Comparison of ENCODE assay signal across 13 mouse cellular contexts in the genomic region with DNA sequence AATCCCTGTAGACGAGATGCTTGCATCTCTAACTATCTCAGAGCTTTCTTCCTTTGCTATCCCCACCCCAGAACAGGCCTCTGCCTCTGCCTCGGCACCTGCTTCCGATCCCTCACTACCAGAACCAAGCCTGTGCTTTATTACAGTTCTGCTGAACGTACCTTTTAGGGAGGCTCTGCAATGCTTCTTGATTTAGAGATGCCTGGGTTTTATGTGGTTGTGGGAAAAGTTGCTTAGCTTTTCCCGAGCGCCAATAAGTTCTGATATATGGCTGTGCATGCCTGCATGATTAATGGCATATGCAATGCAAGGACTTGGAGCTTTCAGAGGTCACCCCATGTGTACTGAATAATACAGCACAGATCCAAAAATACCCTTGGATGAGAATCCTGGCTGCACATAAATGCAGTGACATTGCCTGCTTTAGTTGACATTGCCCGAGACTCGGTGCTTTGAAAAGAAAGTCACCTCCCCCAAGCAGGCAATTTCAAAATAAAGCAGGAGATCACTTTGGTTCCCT.
A peak's percentile ranks its signal among the peaks of the same experiment; 100 is the strongest.
DNase-seq lines count a peak whose midpoint lies in the region; ATAC-seq lines count a peak whose summit lies in the region.
"Had no signal": no experiment of that assay in that cellular context is flagged by ENCODE, and none has a peak within 500 bp of the region (broad histone marks: within the 10 kb centered on the region; RNA-seq: fewer than 3 reads in every experiment).

No protein-coding gene starts in this region.

- WGBS in heart, embryonic 10.5 days: 76% methylated on average over 8 of the region's 8 CpGs
- WGBS in forebrain, embryonic 12.5 days: 37% methylated on average over 8 of the region's 8 CpGs
- WGBS in hindbrain, embryonic 13.5 days: 32% methylated on average over 8 of the region's 8 CpGs
- 25% methylated on average over 8 of the region's 8 CpGs for WGBS in midbrain, embryonic 16.5 days

- no peak overlapping the region for H3K27ac ChIP-seq in heart, embryonic 10.5 days
- peak overlapping the region; percentile 69 for H3K27ac ChIP-seq in forebrain, embryonic 12.5 days
- H3K27ac ChIP-seq in hindbrain, embryonic 13.5 days: peak overlapping the region; percentile 63
- H3K27ac ChIP-seq in midbrain, embryonic 16.5 days (ENCODE audit: low read length): peak overlapping the region; percentile 74
- H3K27ac ChIP-seq: limb, embryonic 15.5 days; lung, embryonic 15.5 days had no signal

- H3K4me3 ChIP-seq in heart, embryonic 10.5 days: no peak overlapping the region
- no peak overlapping the region for H3K4me3 ChIP-seq in forebrain, embryonic 12.5 days (replicated peaks)
- H3K4me3 ChIP-seq in hindbrain, embryonic 13.5 days: no peak overlapping the region
- no peak overlapping the region for H3K4me3 ChIP-seq in midbrain, embryonic 16.5 days (ENCODE audit: low read depth, low read length)
- H3K4me3 ChIP-seq: limb, embryonic 15.5 days; lung, embryonic 15.5 days had no signal

- peak; percentile 41 for ATAC-seq in forebrain, embryonic 12.5 days (ENCODE audit: low FRiP score)
- 0 out of 2 replicates have a peak, but pooled peaks have one; percentile 17 for ATAC-seq in hindbrain, embryonic 13.5 days (ENCODE audit: low FRiP score)
- peak; percentile 25; the same call in 1 of the 2 replicates for ATAC-seq in midbrain, embryonic 16.5 days

- no peak overlapping the region for H3K9ac ChIP-seq in forebrain, embryonic 12.5 days
- no peak overlapping the region for H3K9ac ChIP-seq in hindbrain, embryonic 13.5 days
- H3K9ac ChIP-seq in midbrain, embryonic 16.5 days (ENCODE audit: low read depth, low read length): no peak overlapping the region
- H3K9ac ChIP-seq: limb, embryonic 15.5 days; lung, embryonic 15.5 days had no signal

- no peaks in the 10 kb centered on the region for H3K9me3 ChIP-seq in heart, embryonic 10.5 days
- H3K9me3 ChIP-seq in forebrain, embryonic 12.5 days: no peaks in the 10 kb centered on the region
- H3K9me3 ChIP-seq in hindbrain, embryonic 13.5 days: no peaks in the 10 kb centered on the region
- H3K9me3 ChIP-seq in midbrain, embryonic 16.5 days (replicated peaks; ENCODE audit: control insufficient read depth, low read length, poor library complexity, severe bottlenecking): no peaks in the 10 kb centered on the region
- H3K9me3 ChIP-seq: limb, embryonic 15.5 days; lung, embryonic 15.5 days had no signal

- peak; percentile 4 to 21 for DNase-seq in heart, adult 9 months (ENCODE audit: low spot score in 2 of 2)
- DNase-seq in heart, embryonic 10.5 days (ENCODE audit: low spot score): no peak
- DNase-seq in spleen, postnatal 36 days (ENCODE audit: low spot score in 2 of 2): no peak
- no peak for DNase-seq in right cerebral cortex, adult 2 months (ENCODE audit: low spot score in 2 of 2)
- no peak for DNase-seq in layer of hippocampus, adult 8-10 months (ENCODE audit: low spot score in 2 of 2)
- DNase-seq: cerebellum, adult 2 months; heart, postnatal 36 days; right cerebral cortex, postnatal 25 days had no signal

- H3K4me2 ChIP-seq in forebrain, embryonic 12.5 days: peak overlapping the region; percentile 15; the same call in 1 of the 2 replicates
- H3K4me2 ChIP-seq in hindbrain, embryonic 13.5 days: no peak overlapping the region
- H3K4me2 ChIP-seq in midbrain, embryonic 16.5 days (ENCODE audit: low read length): no peak overlapping the region
- H3K4me2 ChIP-seq: limb, embryonic 15.5 days; lung, embryonic 15.5 days had no signal

- no peaks in the 10 kb centered on the region for H3K27me3 ChIP-seq in heart, embryonic 10.5 days (ENCODE audit: insufficient read depth, poor library complexity, severe bottlenecking)
- peaks cover 6% of the 10 kb centered on the region; the same call in 1 of the 2 replicates for H3K27me3 ChIP-seq in forebrain, embryonic 12.5 days
- H3K27me3 ChIP-seq in hindbrain, embryonic 13.5 days: no peaks in the 10 kb centered on the region
- no peaks in the 10 kb centered on the region for H3K27me3 ChIP-seq in midbrain, embryonic 16.5 days (ENCODE audit: control insufficient read depth, insufficient read depth, low read depth, low read length)
- H3K27me3 ChIP-seq: limb, embryonic 15.5 days; lung, embryonic 15.5 days had no signal

- H3K4me1 ChIP-seq in heart, embryonic 10.5 days: no peaks in the 10 kb centered on the region
- peaks cover 38% of the 10 kb centered on the region for H3K4me1 ChIP-seq in forebrain, embryonic 12.5 days
- peaks cover 28% of the 10 kb centered on the region for H3K4me1 ChIP-seq in hindbrain, embryonic 13.5 days (replicated peaks)
- H3K4me1 ChIP-seq in midbrain, embryonic 16.5 days (ENCODE audit: control insufficient read depth, insufficient read depth, low read length): peaks cover 20% of the 10 kb centered on the region
- H3K4me1 ChIP-seq: lung, embryonic 15.5 days had no signal

- no peaks in the 10 kb centered on the region for H3K36me3 ChIP-seq in heart, embryonic 10.5 days
- H3K36me3 ChIP-seq in forebrain, embryonic 12.5 days (replicated peaks): no peaks in the 10 kb centered on the region
- no peaks in the 10 kb centered on the region for H3K36me3 ChIP-seq in hindbrain, embryonic 13.5 days
- no peaks in the 10 kb centered on the region for H3K36me3 ChIP-seq in midbrain, embryonic 16.5 days (ENCODE audit: control insufficient read depth, insufficient read depth, low read length)
- H3K36me3 ChIP-seq: limb, embryonic 15.5 days; lung, embryonic 15.5 days had no signal

Comparison
In these comparisons a context has a peak if more than half of its experiments do, and no peak if none do; other contexts are left out.
1. DNase-seq: peak in heart, adult 9 months (2 of 2); none in heart, embryonic 10.5 days (single experiment), spleen, postnatal 36 days (0 of 2), right cerebral cortex, adult 2 months (0 of 2) and layer of hippocampus, adult 8-10 months (0 of 2).
2. Peak in every context shown above with its lines, with median percentiles within 50 percentile points of each other: ATAC-seq.